Mouse (Mus musculus) cerebellum, postnatal 10 days (tissue): ENCODE measurements at regions not wholly inside any gene's neighbourhood (a gene's known extent, or its start where the extent isn't known, plus 50 kb on each side); places are given as distances from the start of the nearest gene placed in this dataset.

ENCODE experiments used
- DNase-seq, 2 experiments: peaks; one replicate each; pipeline ENCODE4 v3.0.0; 2021; ENCODE audit warnings: mixed read lengths in 2 of 2

DNA sequence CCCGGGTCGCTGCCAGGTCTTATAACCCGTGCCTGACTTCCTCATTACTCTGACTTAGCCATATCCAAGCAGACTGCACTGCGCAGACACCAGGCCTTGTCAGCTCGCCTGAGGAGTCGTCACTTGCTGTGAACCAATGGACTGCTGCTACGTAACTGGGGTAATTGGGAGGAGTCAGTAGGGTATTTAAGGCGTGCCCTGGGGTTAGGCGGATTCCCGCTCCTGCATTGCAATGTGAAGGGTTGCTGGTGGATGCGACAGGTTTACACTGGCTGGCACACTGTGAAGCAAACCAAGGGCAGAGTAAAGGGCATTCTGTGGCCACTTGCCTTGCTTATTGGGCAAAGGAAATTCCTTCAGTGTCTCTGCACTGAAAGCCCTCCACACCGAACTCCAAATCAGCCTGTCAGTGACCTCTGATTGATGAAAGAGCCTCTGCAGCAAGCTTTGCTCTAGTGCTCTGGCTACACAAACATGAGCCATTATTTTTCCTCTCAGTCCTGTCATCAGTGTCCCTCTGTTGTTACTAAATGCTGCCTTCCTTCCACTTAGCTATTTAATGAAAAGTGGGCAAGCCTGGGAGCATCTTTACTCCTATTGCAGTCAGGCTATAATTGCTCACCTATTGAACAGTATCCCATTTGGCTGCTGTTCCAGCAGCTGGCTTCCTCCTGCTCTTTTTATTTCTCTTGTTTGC lies 51.7 kb downstream of the Cypt12 start:
- DNase-seq: peak; percentile 4 to 8
